Mouse (Mus musculus): ENCODE measurements around the gene Sgsm3. TPM values are rescaled to one million over a fixed set of nuclear protein-coding genes. Genes with fewer than 3 reads are reported as not detected.

The Sgsm3 gene
- polyA plus RNA-seq, 1 experiment from 2014 or later = 77.5 TPM

GRCm38 (mm10) chr15:81000419-81001138, 23.0 kb downstream of the Sgsm3 start:
- peaks cover 5% of the 10 kb centered on the region; the same call in 1 of the 2 replicates for H3K36me3 ChIP-seq (ENCODE audit: control insufficient read depth, insufficient read depth)
- WGBS = 46% methylated on average over 2 of the region's 4 CpGs
- no peaks in the 10 kb centered on the region for H3K4me1 ChIP-seq (replicated peaks; ENCODE audit: control insufficient read depth, insufficient read depth, low read length)
- no peak overlapping the region for H3K4me2 ChIP-seq (ENCODE audit: low read length)
- H3K4me3 ChIP-seq (replicated peaks; ENCODE audit: low read length) = no peak overlapping the region
- no peaks in the 10 kb centered on the region for H3K9me3 ChIP-seq (ENCODE audit: control insufficient read depth, low read length)
- H3K27ac ChIP-seq (ENCODE audit: low read length) = no peak overlapping the region
- H3K9ac ChIP-seq (replicated peaks; ENCODE audit: low read depth, low read length) = no peak overlapping the region
- no peaks in the 10 kb centered on the region for H3K27me3 ChIP-seq (replicated peaks; ENCODE audit: control insufficient read depth, insufficient read depth, low read length)
- no peak for ATAC-seq

- H3K4me3 ChIP-seq (replicated peaks; ENCODE audit: low read length) = no peak overlapping the region
- no peaks in the 10 kb centered on the region for H3K27me3 ChIP-seq (replicated peaks; ENCODE audit: control insufficient read depth, insufficient read depth, low read length)
- no peak for ATAC-seq
- no peak overlapping the region for H3K4me2 ChIP-seq (ENCODE audit: low read length)
- no peaks in the 10 kb centered on the region for H3K4me1 ChIP-seq (replicated peaks; ENCODE audit: control insufficient read depth, insufficient read depth, low read length)
- H3K9me3 ChIP-seq (ENCODE audit: control insufficient read depth, low read length) = no peaks in the 10 kb centered on the region
- WGBS = 81% methylated on average over 10 of the region's 10 CpGs
- H3K36me3 ChIP-seq (ENCODE audit: control insufficient read depth, insufficient read depth) = peaks cover 13% of the 10 kb centered on the region
- H3K9ac ChIP-seq (replicated peaks; ENCODE audit: low read depth, low read length) = no peak overlapping the region
- H3K27ac ChIP-seq (ENCODE audit: low read length) = no peak overlapping the region
Measured at GRCm38 (mm10) chr15:81006127-81006735, 28.7 kb downstream of the Sgsm3 start.

- H3K9ac ChIP-seq (replicated peaks; ENCODE audit: low read depth, low read length) = no peak overlapping the region
- H3K27me3 ChIP-seq (replicated peaks; ENCODE audit: control insufficient read depth, insufficient read depth, low read length) = no peaks in the 10 kb centered on the region
- no peaks in the 10 kb centered on the region for H3K4me1 ChIP-seq (replicated peaks; ENCODE audit: control insufficient read depth, insufficient read depth, low read length)
- H3K36me3 ChIP-seq (ENCODE audit: control insufficient read depth, insufficient read depth) = peaks cover 14% of the 10 kb centered on the region
- 98% methylated on average over 9 of the region's 9 CpGs for WGBS
- no peak overlapping the region for H3K27ac ChIP-seq (ENCODE audit: low read length)
- no peak overlapping the region for H3K4me2 ChIP-seq (ENCODE audit: low read length)
- H3K9me3 ChIP-seq (ENCODE audit: control insufficient read depth, low read length) = no peaks in the 10 kb centered on the region
- ATAC-seq = no peak
- H3K4me3 ChIP-seq (replicated peaks; ENCODE audit: low read length) = no peak overlapping the region
Measured at GRCm38 (mm10) chr15:81007339-81007738, 29.8 kb downstream of the Sgsm3 start.

- no peak overlapping the region for H3K9ac ChIP-seq (replicated peaks; ENCODE audit: low read depth, low read length)
- no peaks in the 10 kb centered on the region for H3K27me3 ChIP-seq (replicated peaks; ENCODE audit: control insufficient read depth, insufficient read depth, low read length)
- no peak overlapping the region for H3K4me2 ChIP-seq (ENCODE audit: low read length)
- H3K9me3 ChIP-seq (ENCODE audit: control insufficient read depth, low read length) = no peaks in the 10 kb centered on the region
- no peaks in the 10 kb centered on the region for H3K4me1 ChIP-seq (replicated peaks; ENCODE audit: control insufficient read depth, insufficient read depth, low read length)
- H3K27ac ChIP-seq (ENCODE audit: low read length) = no peak overlapping the region
- H3K36me3 ChIP-seq (ENCODE audit: control insufficient read depth, insufficient read depth) = peaks cover 18% of the 10 kb centered on the region
- WGBS = 84% methylated on average over 8 of the region's 8 CpGs
- H3K4me3 ChIP-seq (replicated peaks; ENCODE audit: low read length) = no peak overlapping the region
- no peak for ATAC-seq
Measured at GRCm38 (mm10) chr15:81007905-81008304, 30.3 kb downstream of the Sgsm3 start.

- Histone ChIP-seq H3K9me3 (ENCODE audit: control insufficient read depth, low read length) (no peaks in the 10 kb centered on the region), H3K4me1 (replicated peaks; ENCODE audit: control insufficient read depth, insufficient read depth, low read length) (no peaks in the 10 kb centered on the region), H3K4me3 (replicated peaks; ENCODE audit: low read length) (no peak overlapping the region), H3K36me3 (ENCODE audit: control insufficient read depth, insufficient read depth) (peaks cover 17% of the 10 kb centered on the region), H3K27me3 (replicated peaks; ENCODE audit: control insufficient read depth, insufficient read depth, low read length) (no peaks in the 10 kb centered on the region), H3K9ac (replicated peaks; ENCODE audit: low read depth, low read length) (no peak overlapping the region), H3K4me2 (ENCODE audit: low read length) (no peak overlapping the region), H3K27ac (ENCODE audit: low read length) (no peak overlapping the region)
- ATAC-seq = no peak
- 65% methylated on average over 10 of the region's 10 CpGs for WGBS
Measured at GRCm38 (mm10) chr15:81008689-81009123, 31.1 kb downstream of the Sgsm3 start.

GRCm38 (mm10) chr15:81010114-81010513, 32.5 kb downstream of the Sgsm3 start:
- Histone ChIP-seq H3K27ac (ENCODE audit: low read length) (0 out of 2 replicates have a peak overlapping the region, but pooled peaks have one; percentile 5), H3K4me1 (replicated peaks; ENCODE audit: control insufficient read depth, insufficient read depth, low read length) (no peaks in the 10 kb centered on the region), H3K36me3 (ENCODE audit: control insufficient read depth, insufficient read depth) (peaks cover 21% of the 10 kb centered on the region), H3K9me3 (ENCODE audit: control insufficient read depth, low read length) (no peaks in the 10 kb centered on the region), H3K27me3 (replicated peaks; ENCODE audit: control insufficient read depth, insufficient read depth, low read length) (no peaks in the 10 kb centered on the region), H3K4me2 (ENCODE audit: low read length) (no peak overlapping the region), H3K9ac (replicated peaks; ENCODE audit: low read depth, low read length) (no peak overlapping the region), H3K4me3 (replicated peaks; ENCODE audit: low read length) (no peak overlapping the region)
- no peak for ATAC-seq
- 79% methylated on average over 7 of the region's 7 CpGs for WGBS

- WGBS = 78% methylated on average over 3 of the region's 3 CpGs
- Histone ChIP-seq H3K4me3 (replicated peaks; ENCODE audit: low read length) (no peak overlapping the region), H3K27ac (ENCODE audit: low read length) (no peak overlapping the region), H3K4me2 (ENCODE audit: low read length) (no peak overlapping the region), H3K9me3 (ENCODE audit: control insufficient read depth, low read length) (no peaks in the 10 kb centered on the region), H3K4me1 (replicated peaks; ENCODE audit: control insufficient read depth, insufficient read depth, low read length) (no peaks in the 10 kb centered on the region), H3K27me3 (replicated peaks; ENCODE audit: control insufficient read depth, insufficient read depth, low read length) (no peaks in the 10 kb centered on the region), H3K9ac (replicated peaks; ENCODE audit: low read depth, low read length) (no peak overlapping the region), H3K36me3 (ENCODE audit: control insufficient read depth, insufficient read depth) (peaks cover 29% of the 10 kb centered on the region)
- no peak for ATAC-seq
Measured at GRCm38 (mm10) chr15:81011523-81011922, 34.0 kb downstream of the Sgsm3 start.

GRCm38 (mm10) chr15:81012359-81012758, 34.8 kb downstream of the Sgsm3 start:
- no peak for ATAC-seq
- H3K36me3 ChIP-seq (ENCODE audit: control insufficient read depth, insufficient read depth) = peaks cover 27% of the 10 kb centered on the region

GRCm38 (mm10) chr15:81013186-81013585, 35.6 kb downstream of the Sgsm3 start:
- no peaks in the 10 kb centered on the region for H3K4me1 ChIP-seq (replicated peaks; ENCODE audit: control insufficient read depth, insufficient read depth, low read length)
- no peak overlapping the region for H3K4me3 ChIP-seq (replicated peaks; ENCODE audit: low read length)
- H3K4me2 ChIP-seq (ENCODE audit: low read length) = no peak overlapping the region
- no peaks in the 10 kb centered on the region for H3K27me3 ChIP-seq (replicated peaks; ENCODE audit: control insufficient read depth, insufficient read depth, low read length)
- H3K36me3 ChIP-seq (ENCODE audit: control insufficient read depth, insufficient read depth) = peaks cover 30% of the 10 kb centered on the region
- no peak overlapping the region for H3K9ac ChIP-seq (replicated peaks; ENCODE audit: low read depth, low read length)
- no peaks in the 10 kb centered on the region for H3K9me3 ChIP-seq (ENCODE audit: control insufficient read depth, low read length)
- no peak overlapping the region for H3K27ac ChIP-seq (ENCODE audit: low read length)
- WGBS = 96% methylated on average over 7 of the region's 7 CpGs
- no peak for ATAC-seq

More at GRCm38 (mm10) chr15:81012359-81012758, 34.8 kb downstream of the Sgsm3 start:
- Histone ChIP-seq H3K27me3 (replicated peaks; ENCODE audit: control insufficient read depth, insufficient read depth, low read length) (no peaks in the 10 kb centered on the region), H3K27ac (ENCODE audit: low read length) (no peak overlapping the region), H3K4me3 (replicated peaks; ENCODE audit: low read length) (no peak overlapping the region), H3K4me1 (replicated peaks; ENCODE audit: control insufficient read depth, insufficient read depth, low read length) (no peaks in the 10 kb centered on the region), H3K9ac (replicated peaks; ENCODE audit: low read depth, low read length) (no peak overlapping the region), H3K9me3 (ENCODE audit: control insufficient read depth, low read length) (no peaks in the 10 kb centered on the region), H3K4me2 (ENCODE audit: low read length) (no peak overlapping the region)
- WGBS = 87% methylated on average over 4 of the region's 4 CpGs

All from forebrain, embryonic 16.5 days (tissue).